Mouse (Mus musculus): ENCODE measurements around the gene Adam30. TPM values are rescaled to one million over a fixed set of nuclear protein-coding genes. Genes with fewer than 3 reads are reported as not detected.

The Adam30 gene
- polyA plus RNA-seq (2015; fragmentation: Nextera tagmentation; extraction: Ambion mirVana), result not detected in 2 replicates

DNA sequence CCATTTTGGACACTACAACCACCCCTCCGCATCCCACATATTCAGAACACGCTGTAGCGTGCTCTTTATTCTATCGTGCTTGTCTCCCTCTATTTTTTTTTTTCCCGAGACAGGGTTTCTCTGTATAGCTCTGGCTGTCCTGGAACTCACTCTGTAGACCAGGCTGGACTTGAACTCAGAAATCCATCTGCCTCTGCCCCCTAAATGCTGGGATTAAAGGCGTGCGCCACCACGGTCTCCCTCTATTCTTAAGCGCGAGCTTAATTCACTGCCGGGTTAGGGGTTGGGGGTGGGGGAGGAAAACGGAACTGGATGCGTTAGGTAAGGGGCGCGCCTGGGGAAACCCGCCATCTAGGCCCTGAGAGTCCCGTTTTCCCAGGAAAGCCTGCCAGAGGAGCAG is at the start of gene Adam30:
Gene Adam30, plus strand, starts transcription at position 301 of the 400 bp plus-strand sequence.

Other genes with a start within 250 kb of the Adam30 start
- 11.2 and 11.4 TPM in 2 replicates for gene Notch2, start 147.1 kb upstream of the Adam30 start, polyA plus RNA-seq (2015; fragmentation: Nextera tagmentation; extraction: Ambion mirVana)
- not detected in 2 replicates for gene Reg4, start 61.5 kb downstream of the Adam30 start, polyA plus RNA-seq (2015; fragmentation: Nextera tagmentation; extraction: Ambion mirVana)
- 4.0 and 5.6 TPM in 2 replicates for gene Hmgcs2, start 119.8 kb downstream of the Adam30 start, polyA plus RNA-seq (2015; fragmentation: Nextera tagmentation; extraction: Ambion mirVana)
- 30.4 and 58.9 TPM in 2 replicates for gene Phgdh, start 179.4 kb downstream of the Adam30 start, polyA plus RNA-seq (2015; fragmentation: Nextera tagmentation; extraction: Ambion mirVana)
- 3.2 TPM in 2 replicates for gene Zfp697, start 221.8 kb downstream of the Adam30 start, polyA plus RNA-seq (2015; fragmentation: Nextera tagmentation; extraction: Ambion mirVana)